17 mouse cellular contexts compared by ENCODE assay signal in the genomic region with DNA sequence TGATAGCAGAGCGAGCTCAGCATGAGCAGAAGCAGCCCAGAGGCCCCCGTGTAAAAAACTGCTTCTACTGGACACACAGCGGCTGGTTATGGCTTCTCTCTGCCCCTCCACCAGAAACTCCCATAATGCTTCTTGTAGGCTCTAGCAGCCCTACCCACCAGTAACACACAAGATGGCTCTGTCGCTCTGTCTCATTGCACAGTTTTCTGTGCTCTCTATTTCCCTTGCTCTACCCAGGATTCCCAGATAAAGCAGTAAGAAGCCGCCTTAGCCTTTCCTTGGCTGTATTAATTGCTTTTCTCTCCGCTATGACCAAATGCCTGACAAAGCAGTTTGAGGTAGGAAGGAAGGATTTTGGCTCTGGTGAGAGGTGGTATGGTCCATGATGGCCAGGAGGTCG.
"Had no signal": no experiment of that assay in that cellular context is flagged by ENCODE, and none has a peak within 500 bp of the region (broad histone marks: within the 10 kb centered on the region; RNA-seq: fewer than 3 reads in every experiment).

No protein-coding gene starts in this region.

- H3K36me3 ChIP-seq: midbrain, embryonic 12.5 days; neural tube, embryonic 13.5 days; neural tube, embryonic 15.5 days had no signal

- H3K4me2 ChIP-seq: lung, embryonic 14.5 days; midbrain, embryonic 12.5 days; neural tube, embryonic 13.5 days; neural tube, embryonic 15.5 days had no signal

- H3K27ac ChIP-seq: liver, embryonic 14.5 days; midbrain, embryonic 12.5 days; neural tube, embryonic 13.5 days; neural tube, embryonic 15.5 days had no signal

- H3K4me3 ChIP-seq: midbrain, embryonic 12.5 days; myocyte; neural tube, embryonic 13.5 days; neural tube, embryonic 15.5 days had no signal

- DNase-seq: lung, adult 18-20 months; lung, embryonic 14.5 days; lung, postnatal 10 days; lung, postnatal 4 days; retina, postnatal 1 day; right cerebral cortex, adult 18-20 months; right cerebral cortex, postnatal 25 days; right cerebral cortex, postnatal 4 days; spleen, adult 18-20 months; thymus, adult 2 months; thymus, postnatal 25 days; thymus, postnatal 4 days had no signal

- H3K27me3 ChIP-seq: midbrain, embryonic 12.5 days; neural tube, embryonic 13.5 days; neural tube, embryonic 15.5 days had no signal

- H3K9me3 ChIP-seq: midbrain, embryonic 12.5 days; neural tube, embryonic 13.5 days; neural tube, embryonic 15.5 days had no signal

- H3K9ac ChIP-seq: liver, embryonic 14.5 days; lung, embryonic 14.5 days; midbrain, embryonic 12.5 days; neural tube, embryonic 13.5 days; neural tube, embryonic 15.5 days had no signal
